Mouse (Mus musculus): ENCODE data around the gene Tmcc2.

DNA sequence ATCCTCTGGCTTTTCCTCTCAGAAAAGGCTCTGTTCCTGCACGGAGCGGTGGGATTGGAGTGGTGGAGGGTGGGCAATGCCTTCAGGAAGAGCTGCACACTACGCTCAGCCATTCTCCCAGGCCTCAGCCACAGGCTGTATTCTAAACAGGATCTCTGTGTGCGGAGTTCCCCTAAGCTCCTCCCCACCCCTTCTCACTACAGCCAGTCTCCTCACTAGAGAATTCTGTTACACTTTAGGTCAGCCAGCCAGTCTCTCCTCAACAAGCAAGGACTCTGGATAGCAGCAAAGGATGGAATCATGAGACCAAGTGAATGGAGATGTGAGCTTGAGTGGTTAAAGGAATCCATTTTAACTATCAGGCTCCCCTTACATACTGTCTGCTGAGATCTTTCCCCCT is 3.1 kb downstream of the Tmcc2 start:
- TF ChIP-seq CTCF (IDR thresholded peaks at IDR 0.05) (no peak), EP300 (IDR thresholded peaks at IDR 0.05) (no peak)

Measured in lung, postnatal 0 days (tissue).